In the genomic region with DNA sequence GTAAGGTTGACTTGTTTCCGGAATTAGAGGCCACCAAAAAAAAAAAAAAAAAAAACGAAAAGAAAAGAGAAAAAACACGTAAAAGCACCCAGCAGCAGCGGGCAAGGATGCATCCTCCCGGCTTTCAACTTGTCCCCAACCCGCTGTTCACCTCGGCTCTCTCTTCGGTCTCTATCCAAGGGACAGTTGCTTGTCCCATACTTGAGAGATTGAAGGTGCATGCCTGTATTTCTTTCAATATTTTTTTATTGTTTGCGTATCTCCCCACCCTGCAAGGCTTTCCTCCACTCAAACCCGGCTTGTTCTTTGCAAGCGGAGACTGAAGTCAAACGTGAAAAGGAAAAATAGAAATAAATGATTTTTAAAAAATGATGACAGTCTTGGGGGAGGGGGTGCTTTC, we compare ENCODE assay signal across 18 mouse cellular contexts. TPM values are rescaled to one million over a fixed set of nuclear protein-coding genes. Genes with fewer than 3 reads are reported as not detected.
DNase-seq lines count a peak whose midpoint lies in the region; ATAC-seq and TF ChIP-seq lines count a peak whose summit lies in the region.
"Had no signal": no experiment of that assay in that cellular context is flagged by ENCODE, and none has a peak within 500 bp of the region (broad histone marks: within the 10 kb centered on the region; RNA-seq: fewer than 3 reads in every experiment).

No protein-coding gene starts in this region.

- peak; percentile 6 for DNase-seq in adrenal gland, postnatal 14 days
- DNase-seq in adrenal gland, postnatal 25 days, result no peak
- DNase-seq in kidney, postnatal 0 days (ENCODE audit: low spot score), result no peak
- no peak for DNase-seq in kidney, adult 8-10 months
- DNase-seq in liver, embryonic 13.5 days, result no peak
- DNase-seq in ovary, postnatal 10 days (ENCODE audit: low spot score), result no peak
- DNase-seq in heart, postnatal 14 days, result no peak
- DNase-seq: cerebellum, postnatal 14 days; kidney, adult 9 months; lung, postnatal 14 days; retina, postnatal 1 day; thymus, postnatal 25 days had no signal

- H3K4me1 ChIP-seq in kidney, postnatal 0 days (replicated peaks; ENCODE audit: insufficient read depth, low read length), result no peaks in the 10 kb centered on the region
- H3K4me1 ChIP-seq in embryonic facial prominence, embryonic 12.5 days, result peaks cover 26% of the 10 kb centered on the region
- no peaks in the 10 kb centered on the region for H3K4me1 ChIP-seq in liver, embryonic 13.5 days (replicated peaks)
- H3K4me1 ChIP-seq: forebrain, embryonic 12.5 days; hindbrain, embryonic 15.5 days had no signal

- H3K9ac ChIP-seq in kidney, postnatal 0 days (ENCODE audit: low read depth, low read length), result no peak overlapping the region
- H3K9ac ChIP-seq in embryonic facial prominence, embryonic 12.5 days, result peak overlapping the region; percentile 28
- H3K9ac ChIP-seq in liver, embryonic 13.5 days, result no peak overlapping the region
- H3K9ac ChIP-seq: forebrain, embryonic 12.5 days; hindbrain, embryonic 15.5 days had no signal

- 5% methylated on average over 11 of the region's 12 CpGs for WGBS in kidney, postnatal 0 days
- WGBS in embryonic facial prominence, embryonic 12.5 days, result 2% methylated on average over 11 of the region's 12 CpGs
- WGBS in liver, embryonic 13.5 days (ENCODE audit: insufficient replicate concordance), result 5% methylated on average over 12 of the region's 12 CpGs

- intact Hi-C loops in heart, postnatal 14 days (cut with DNase I), result no loop called here

- peak overlapping the region; percentile 35; the same call in 1 of the 2 replicates for H3K4me2 ChIP-seq in kidney, postnatal 0 days (ENCODE audit: low read length)
- H3K4me2 ChIP-seq in embryonic facial prominence, embryonic 12.5 days (replicated peaks), result peak overlapping the region; percentile 48
- H3K4me2 ChIP-seq in liver, embryonic 13.5 days, result peak overlapping the region; percentile 17; the same call in 1 of the 2 replicates
- H3K4me2 ChIP-seq: forebrain, embryonic 12.5 days; hindbrain, embryonic 15.5 days had no signal

- H3K27me3 ChIP-seq in kidney, postnatal 0 days (ENCODE audit: insufficient read depth, low read length), result peaks cover 73% of the 10 kb centered on the region
- H3K27me3 ChIP-seq in embryonic facial prominence, embryonic 12.5 days, result peaks cover 75% of the 10 kb centered on the region
- H3K27me3 ChIP-seq in liver, embryonic 13.5 days, result peaks cover 100% of the 10 kb centered on the region

- H3K27ac ChIP-seq in kidney, postnatal 0 days, result peak overlapping the region; percentile 50; the same call in 1 of the 2 replicates
- peak overlapping the region; percentile 70 for H3K27ac ChIP-seq in embryonic facial prominence, embryonic 12.5 days
- no peak overlapping the region for H3K27ac ChIP-seq in liver, embryonic 13.5 days
- H3K27ac ChIP-seq: forebrain, embryonic 12.5 days; hindbrain, embryonic 15.5 days had no signal

- TF ChIP-seq CTCF in kidney, postnatal 0 days (IDR thresholded peaks at IDR 0.05; ENCODE audit: low read depth), result no peak

- no peaks in the 10 kb centered on the region for H3K36me3 ChIP-seq in kidney, postnatal 0 days (ENCODE audit: insufficient read depth, low read length)
- no peaks in the 10 kb centered on the region for H3K36me3 ChIP-seq in embryonic facial prominence, embryonic 12.5 days
- no peaks in the 10 kb centered on the region for H3K36me3 ChIP-seq in liver, embryonic 13.5 days
- H3K36me3 ChIP-seq: forebrain, embryonic 12.5 days; hindbrain, embryonic 15.5 days had no signal

- no peak overlapping the region for H3K4me3 ChIP-seq in kidney, postnatal 0 days (replicated peaks; ENCODE audit: low read depth, low read length)
- peak overlapping the region; percentile 20; the same call in 1 of the 2 replicates for H3K4me3 ChIP-seq in embryonic facial prominence, embryonic 12.5 days
- no peak overlapping the region for H3K4me3 ChIP-seq in liver, embryonic 13.5 days (replicated peaks)
- H3K4me3 ChIP-seq: forebrain, embryonic 12.5 days; hindbrain, embryonic 15.5 days had no signal

- no peak for ATAC-seq in kidney, postnatal 0 days (replicated peaks; ENCODE audit: low FRiP score, low read depth)
- no peak for ATAC-seq in embryonic facial prominence, embryonic 12.5 days (ENCODE audit: insufficient number of reproducible peaks, insufficient read depth, low FRiP score, low TSS enrichment)
- no peak for ATAC-seq in liver, embryonic 13.5 days (ENCODE audit: low read depth)
- ATAC-seq: activated CD4-positive, CD25-positive, alpha-beta regulatory T cell, adult 4 months had no signal

- no peaks in the 10 kb centered on the region for H3K9me3 ChIP-seq in kidney, postnatal 0 days (replicated peaks; ENCODE audit: low read length)
- H3K9me3 ChIP-seq in embryonic facial prominence, embryonic 12.5 days, result no peaks in the 10 kb centered on the region
- H3K9me3 ChIP-seq in liver, embryonic 13.5 days (replicated peaks), result no peaks in the 10 kb centered on the region
- H3K9me3 ChIP-seq: forebrain, embryonic 12.5 days; hindbrain, embryonic 15.5 days had no signal

RNA-seq across cellular contexts. Expression of a gene that starts 7.7 kb away (rescaled TPM):
- total RNA-seq in adrenal gland, postnatal 14 days (2021), result 176 and 177 TPM in 2 replicates
- total RNA-seq in adrenal gland, postnatal 25 days (2021), result 215 and 277 TPM in 2 replicates
- 32.9 and 36.8 TPM in 2 replicates for polyA plus RNA-seq in kidney, postnatal 0 days (2015; fragmentation: Nextera tagmentation; extraction: Ambion mirVana)
- 59.5 and 65.3 TPM in 2 replicates for polyA plus RNA-seq in embryonic facial prominence, embryonic 12.5 days (2016; fragmentation: Nextera tagmentation; extraction: Ambion mirVana)
- polyA plus RNA-seq in liver, embryonic 13.5 days (2015; fragmentation: Nextera tagmentation; extraction: Ambion mirVana), result 4.1 and 6.1 TPM in 2 replicates
- total RNA-seq in heart, postnatal 14 days (2021), result 10 to 100 TPM; 15.1 to 17.8 TPM
- total RNA-seq: megakaryocyte-erythroid progenitor cell, adult 5-6 weeks; monocyte, adult 5-6 weeks had no signal
- polyA plus RNA-seq: activated CD4-positive, CD25-positive, alpha-beta regulatory T cell, adult 4 months had no signal
